Mouse (Mus musculus): ENCODE data around the gene Vegfb.

GRCm38 (mm10) chr19:6997721-6998290, 10.4 kb upstream of the Vegfb start:
- TF ChIP-seq GATA1 (IDR thresholded peaks at IDR 0.05; ENCODE audit: borderline replicate concordance, low read length) = no peak
- no peak for TF ChIP-seq FLI1 (IDR thresholded peaks at IDR 0.05; ENCODE audit: low read length)
